Mouse (Mus musculus) heart, embryonic 13.5 days (tissue): ENCODE results near the gene Uchl4. TPM values are rescaled to one million over a fixed set of nuclear protein-coding genes. Genes with fewer than 3 reads are reported as not detected.

Experiments used
- ATAC-seq: fragments of 200-750 bp; cut with Nextera tagmentation; 2 replicates; pipeline ENCODE4 v1.8.0; 2017; ENCODE audit warnings: moderate TSS enrichment; ENCODE audit not compliant: insufficient number of reproducible peaks, low FRiP score, low TSS enrichment; ENCODE audit errors: extremely low read depth
- H3K27ac ChIP-seq: fragments of 300-500 bp; sonication (generic); replicated peaks from 2 replicates; pipeline ENCODE4 v1.5.1; 2015; ENCODE audit warnings: moderate library complexity, mild to moderate bottlenecking, inconsistent platforms
- H3K27me3 ChIP-seq: fragments of 300-500 bp; sonication (generic); replicated peaks from 2 replicates; pipeline ENCODE4 v1.6.1; 2015; ENCODE audit warnings: mild to moderate bottlenecking, inconsistent platforms
- H3K36me3 ChIP-seq: fragments of 300-500 bp; sonication (generic); 2 replicates; pipeline ENCODE4 v1.6.1; 2015; ENCODE audit warnings: mild to moderate bottlenecking, inconsistent platforms
- H3K4me1 ChIP-seq: fragments of 300-500 bp; sonication (generic); 2 replicates; pipeline ENCODE4 v1.6.1; 2015; ENCODE audit warnings: inconsistent platforms
- H3K4me2 ChIP-seq: fragments of 300-500 bp; sonication (generic); 2 replicates; pipeline ENCODE4 v1.6.1; 2015; ENCODE audit warnings: inconsistent platforms, mild to moderate bottlenecking, moderate library complexity
- H3K4me3 ChIP-seq: fragments of 300-500 bp; sonication (generic); 2 replicates; pipeline ENCODE4 v1.5.1; 2015; ENCODE audit warnings: moderate library complexity, mild to moderate bottlenecking, inconsistent platforms
- H3K9ac ChIP-seq: fragments of 300-500 bp; sonication (generic); 2 replicates; pipeline ENCODE4 v1.6.1; 2015; ENCODE audit warnings: inconsistent platforms, mild to moderate bottlenecking, moderate library complexity
- H3K9me3 ChIP-seq: fragments of 300-500 bp; sonication (generic); 2 replicates; pipeline ENCODE4 v1.6.1; 2016; ENCODE audit warnings: inconsistent platforms
- WGBS: fragments of 180-500 bp; shearing (Covaris S2); methylation state at CpG from one replicate; pipeline ENCODE4 v1.1.7; 2015; ENCODE audit warnings: mixed read lengths; 5-methylcytosine and 5-hydroxymethylcytosine counted together
- polyA plus RNA-seq: library from polyadenylated mRNA; unstranded; fragments of >200 nt; fragmentation: Nextera tagmentation; extraction: Ambion mirVana; gene quantifications from 2 replicates; pipeline ENCODE4 v1.2.1, GENCODE M21; 2015

Uchl4 gene
- polyA plus RNA-seq, 1 experiment from 2014 or later = 1.7 TPM

DNA sequence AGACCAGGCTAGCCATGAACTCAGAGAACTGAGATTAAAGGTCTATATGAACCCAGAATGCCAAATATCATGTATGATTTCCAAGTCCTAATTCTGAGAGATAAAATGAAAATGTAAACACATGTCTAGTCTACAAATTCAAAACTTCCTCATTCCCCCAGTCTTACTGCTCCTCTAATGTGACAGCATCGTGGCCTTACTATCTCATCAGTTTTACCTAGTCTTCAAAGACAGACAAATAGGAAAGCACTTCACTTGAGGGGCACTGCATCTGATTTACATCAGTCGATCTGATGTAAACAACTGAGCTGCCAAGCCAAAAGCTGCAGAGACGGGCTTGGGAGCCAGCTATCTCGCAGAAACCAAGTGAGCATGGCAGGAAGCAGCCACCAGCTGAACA is 18.9 kb upstream of the Uchl4 start:
- Histone ChIP-seq H3K4me2 (no peak overlapping the region), H3K4me1 (peaks cover 24% of the 10 kb centered on the region), H3K27me3 (no peaks in the 10 kb centered on the region), H3K27ac (no peak overlapping the region), H3K36me3 (peaks cover 30% of the 10 kb centered on the region), H3K9me3 (no peaks in the 10 kb centered on the region), H3K9ac (no peak overlapping the region), H3K4me3 (no peak overlapping the region)
- 64% methylated on average over 4 of the region's 4 CpGs for WGBS
- no peak for ATAC-seq

GRCm38 (mm10) chr9:64216641-64217040 is 18.4 kb upstream of the Uchl4 start:
- Histone ChIP-seq H3K36me3 (peaks cover 25% of the 10 kb centered on the region), H3K4me1 (peaks cover 24% of the 10 kb centered on the region), H3K9ac (no peak overlapping the region), H3K27me3 (no peaks in the 10 kb centered on the region), H3K4me3 (no peak overlapping the region), H3K9me3 (no peaks in the 10 kb centered on the region), H3K27ac (no peak overlapping the region), H3K4me2 (no peak overlapping the region)
- WGBS = 85% methylated on average over 2 of the region's 2 CpGs
- ATAC-seq = no peak

- Histone ChIP-seq H3K4me2 (no peak overlapping the region), H3K36me3 (0 out of 2 replicates have a peak, but pooled peaks cover 12% of the 10 kb centered on the region), H3K4me3 (no peak overlapping the region), H3K9me3 (no peaks in the 10 kb centered on the region), H3K27ac (no peak overlapping the region), H3K27me3 (no peaks in the 10 kb centered on the region), H3K4me1 (peaks cover 24% of the 10 kb centered on the region), H3K9ac (no peak overlapping the region)
- ATAC-seq = no peak
These were observed 17.1 kb upstream of the Uchl4 start for GRCm38 (mm10) chr9:64217887-64218286.

DNA sequence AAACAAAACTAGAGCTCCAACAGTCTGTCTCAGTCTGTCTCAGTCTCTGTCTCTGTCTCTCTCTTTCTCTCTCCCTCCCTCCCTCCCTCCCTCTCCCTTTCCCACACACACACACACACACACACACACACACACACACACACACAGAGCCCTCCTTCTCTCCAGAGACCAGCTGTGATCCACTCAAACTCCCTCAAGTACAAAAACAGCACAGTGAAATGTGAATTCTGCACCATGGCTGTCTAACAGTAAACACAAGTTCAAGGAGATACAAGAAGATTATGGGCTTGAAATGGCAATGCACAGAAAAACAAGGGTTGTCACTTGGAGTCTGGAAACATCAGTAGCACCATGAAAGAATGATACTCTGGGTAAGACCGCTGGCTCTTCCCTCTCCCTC is 15.7 kb upstream of the Uchl4 start:
- Histone ChIP-seq H3K27ac (no peak overlapping the region), H3K4me3 (no peak overlapping the region), H3K36me3 (0 out of 2 replicates have a peak, but pooled peaks cover 2% of the 10 kb centered on the region), H3K4me1 (peaks cover 24% of the 10 kb centered on the region), H3K9ac (no peak overlapping the region), H3K27me3 (no peaks in the 10 kb centered on the region), H3K9me3 (no peaks in the 10 kb centered on the region), H3K4me2 (no peak overlapping the region)
- no peak for ATAC-seq
- 77% methylated on average over 1 of the region's 1 CpGs for WGBS

GRCm38 (mm10) chr9:64219772-64220420 is 15.1 kb upstream of the Uchl4 start:
- H3K27me3 ChIP-seq = no peaks in the 10 kb centered on the region
- no peak overlapping the region for H3K4me3 ChIP-seq
- no peak overlapping the region for H3K4me2 ChIP-seq
- no peak overlapping the region for H3K27ac ChIP-seq
- no peak for ATAC-seq
- peaks cover 26% of the 10 kb centered on the region for H3K4me1 ChIP-seq
- no peak overlapping the region for H3K9ac ChIP-seq
- H3K36me3 ChIP-seq = no peaks in the 10 kb centered on the region
- 87% methylated on average over 10 of the region's 10 CpGs for WGBS
- no peaks in the 10 kb centered on the region for H3K9me3 ChIP-seq

DNA sequence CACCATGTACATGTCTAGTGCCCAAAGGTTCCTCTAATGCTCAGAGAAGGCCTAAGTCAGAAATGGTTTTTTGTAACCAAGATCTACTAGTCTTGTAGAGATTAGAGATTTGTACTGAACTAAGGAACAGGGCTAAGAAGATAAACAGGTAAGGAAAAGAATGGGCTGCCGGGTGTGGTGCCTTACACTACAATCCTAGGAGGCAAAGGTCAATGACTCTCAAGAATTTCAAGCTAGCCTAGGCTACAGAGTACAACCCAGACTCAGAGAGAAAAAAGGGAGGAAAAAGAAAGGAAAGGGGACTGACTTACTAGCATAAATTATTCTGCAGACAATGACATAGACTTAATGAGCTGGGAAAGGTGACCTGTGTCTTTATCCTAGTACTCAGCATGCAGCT is 14.4 kb upstream of the Uchl4 start:
- Histone ChIP-seq H3K4me2 (no peak overlapping the region), H3K36me3 (no peaks in the 10 kb centered on the region), H3K9me3 (no peaks in the 10 kb centered on the region), H3K9ac (no peak overlapping the region), H3K27me3 (no peaks in the 10 kb centered on the region), H3K27ac (no peak overlapping the region), H3K4me3 (no peak overlapping the region), H3K4me1 (peaks cover 29% of the 10 kb centered on the region)
- ATAC-seq = no peak
- WGBS = 62% methylated on average over 1 of the region's 1 CpGs

DNA sequence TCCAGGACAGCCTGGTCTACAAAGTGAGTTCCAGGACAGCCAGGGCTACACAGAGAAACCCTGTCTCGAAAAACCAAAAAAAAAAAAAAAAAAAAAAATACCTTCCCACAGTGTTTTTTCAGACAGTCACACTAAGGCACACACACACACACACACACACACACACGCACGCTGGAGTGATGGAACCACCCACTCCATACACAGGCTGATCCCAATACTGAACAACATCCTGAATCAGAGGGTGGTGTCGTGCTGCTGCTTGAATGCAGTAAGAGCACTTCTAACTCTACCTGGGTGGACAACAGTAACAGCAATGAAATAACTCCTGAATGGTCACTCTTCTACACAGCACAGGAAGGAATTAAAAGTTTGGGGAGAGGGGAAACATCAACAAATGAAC is 13.5 kb upstream of the Uchl4 start:
- no peak overlapping the region for H3K4me3 ChIP-seq
- H3K27me3 ChIP-seq = no peaks in the 10 kb centered on the region
- no peak for ATAC-seq
- H3K27ac ChIP-seq = no peak overlapping the region
- no peaks in the 10 kb centered on the region for H3K36me3 ChIP-seq
- H3K4me2 ChIP-seq = no peak overlapping the region
- no peak overlapping the region for H3K9ac ChIP-seq
- 88% methylated on average over 3 of the region's 4 CpGs for WGBS
- H3K9me3 ChIP-seq = no peaks in the 10 kb centered on the region
- H3K4me1 ChIP-seq = peaks cover 32% of the 10 kb centered on the region

GRCm38 (mm10) chr9:64222098-64222497 is 12.9 kb upstream of the Uchl4 start:
- no peak overlapping the region for H3K4me3 ChIP-seq
- 69% methylated on average over 2 of the region's 2 CpGs for WGBS
- no peak for ATAC-seq

GRCm38 (mm10) chr9:64225805-64226204 is 9.2 kb upstream of the Uchl4 start:
- Histone ChIP-seq H3K36me3 (no peaks in the 10 kb centered on the region), H3K9me3 (no peaks in the 10 kb centered on the region), H3K9ac (no peak overlapping the region), H3K4me3 (no peak overlapping the region), H3K27me3 (no peaks in the 10 kb centered on the region), H3K27ac (no peak overlapping the region), H3K4me2 (no peak overlapping the region), H3K4me1 (peaks cover 42% of the 10 kb centered on the region)
- no peak for ATAC-seq

More at GRCm38 (mm10) chr9:64222098-64222497, 12.9 kb upstream of the Uchl4 start:
- peaks cover 32% of the 10 kb centered on the region for H3K4me1 ChIP-seq
- H3K9ac ChIP-seq = no peak overlapping the region
- H3K27me3 ChIP-seq = no peaks in the 10 kb centered on the region
- no peaks in the 10 kb centered on the region for H3K9me3 ChIP-seq
- no peaks in the 10 kb centered on the region for H3K36me3 ChIP-seq
- no peak overlapping the region for H3K27ac ChIP-seq
- no peak overlapping the region for H3K4me2 ChIP-seq

GRCm38 (mm10) chr9:64227736-64228135 is 7.3 kb upstream of the Uchl4 start:
- no peaks in the 10 kb centered on the region for H3K27me3 ChIP-seq
- no peak overlapping the region for H3K9ac ChIP-seq
- H3K4me2 ChIP-seq = peak overlapping the region; percentile 2; the same call in 1 of the 2 replicates
- no peak for ATAC-seq
- H3K4me3 ChIP-seq = no peak overlapping the region
- H3K27ac ChIP-seq = no peak overlapping the region
- H3K4me1 ChIP-seq = peaks cover 61% of the 10 kb centered on the region
- no peaks in the 10 kb centered on the region for H3K9me3 ChIP-seq
- 51% methylated on average over 12 of the region's 12 CpGs for WGBS
- H3K36me3 ChIP-seq = no peaks in the 10 kb centered on the region

- Histone ChIP-seq H3K9ac (no peak overlapping the region), H3K9me3 (no peaks in the 10 kb centered on the region), H3K4me3 (no peak overlapping the region), H3K36me3 (no peaks in the 10 kb centered on the region), H3K4me1 (peaks cover 65% of the 10 kb centered on the region), H3K27me3 (no peaks in the 10 kb centered on the region), H3K27ac (0 out of 2 replicates have a peak overlapping the region, but pooled peaks have one; percentile 4), H3K4me2 (no peak overlapping the region)
- ATAC-seq = no peak
These were observed 6.0 kb upstream of the Uchl4 start for GRCm38 (mm10) chr9:64228972-64229371.

DNA sequence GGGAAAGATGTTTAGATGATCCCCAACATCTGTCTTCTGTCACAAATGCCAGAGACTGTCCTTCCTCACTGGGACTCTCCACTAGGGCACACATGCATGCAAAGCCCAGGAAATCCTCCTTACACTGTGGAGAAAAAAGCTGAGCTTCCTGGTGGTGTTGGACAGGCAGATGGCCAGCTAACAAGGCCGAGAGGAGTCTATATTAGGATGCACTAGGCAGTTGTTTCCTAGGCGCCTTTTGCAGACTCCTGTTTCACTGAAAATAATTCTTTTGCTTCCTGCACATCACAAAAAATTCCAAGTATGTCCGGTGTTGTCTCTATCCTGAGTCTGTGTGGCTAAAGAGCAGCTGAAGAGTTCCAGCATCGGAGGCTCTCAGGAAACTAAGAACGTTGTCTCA is 3.8 kb upstream of the Uchl4 start:
- no peak for ATAC-seq
- Histone ChIP-seq H3K4me1 (peaks cover 56% of the 10 kb centered on the region), H3K27me3 (no peaks in the 10 kb centered on the region), H3K4me2 (0 out of 2 replicates have a peak overlapping the region, but pooled peaks have one; percentile 13), H3K9ac (peak overlapping the region; percentile 41; the same call in 1 of the 2 replicates), H3K27ac (peak overlapping the region; percentile 58), H3K9me3 (no peaks in the 10 kb centered on the region), H3K36me3 (peaks cover 6% of the 10 kb centered on the region), H3K4me3 (no peak overlapping the region)
- WGBS = 30% methylated on average over 5 of the region's 5 CpGs
